Mouse (Mus musculus) kidney, adult 2 months (tissue): ENCODE data around the gene H2-Q6.
"Not testable (repeated sequence)": the region's sequence is repeated elsewhere in the genome, so short reads cannot be mapped to it uniquely, and the experiment has no call there.

Experiments used
- CTCF ChIP-seq: fragments of 200-500 bp; conservative IDR thresholded peaks from 2 replicates; pipeline ENCODE4 v1.5.1; 2011; ENCODE audit warnings: low read depth, mild to moderate bottlenecking, control low read depth, low read length, moderate library complexity, mixed read lengths; ENCODE audit not compliant: insufficient read depth, insufficient read length
- POLR2A ChIP-seq: fragments of 200-500 bp; IDR thresholded peaks from one replicate; pipeline ENCODE4 v1.6.1; 2011; ENCODE audit warnings: low read depth, low read length, control low read depth

DNA sequence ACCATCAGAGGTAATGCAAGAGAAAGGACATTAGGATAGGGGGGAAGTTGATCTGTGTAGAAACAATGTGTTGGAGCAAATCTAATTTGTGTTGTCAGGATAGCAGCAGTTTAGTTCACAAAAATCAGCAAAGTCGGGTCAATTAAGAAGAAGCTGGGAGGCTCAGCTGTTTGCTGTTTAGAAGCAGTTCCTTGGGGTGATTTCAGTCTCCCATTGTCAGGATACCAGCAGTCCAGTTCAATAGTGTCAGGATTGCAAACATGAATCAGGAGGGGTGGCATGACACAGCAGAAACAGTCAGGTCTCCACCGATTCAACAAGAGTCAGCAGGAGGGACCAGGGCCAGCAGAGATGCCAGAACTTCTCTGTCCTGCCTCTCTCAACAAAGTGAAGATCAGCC is 19.9 kb downstream of the H2-Q6 start:
- TF ChIP-seq CTCF, POLR2A: not testable (repeated sequence)
